Mouse (Mus musculus): ENCODE results near the gene Rbm45. TPM values are rescaled to one million over a fixed set of nuclear protein-coding genes. Genes with fewer than 3 reads are reported as not detected.

The Rbm45 gene
- total RNA-seq, 2 experiments from 2014 or later, result 36.2 to 38.1 TPM

Other genes starting within 250 kb of the Rbm45 start
- gene Pde11a, start 31.2 kb upstream of the Rbm45 start, total RNA-seq (2021), result 1 to 10 TPM; 3.7 to 4.6 TPM
- not detected for gene Cyct, start 9.5 kb upstream of the Rbm45 start, total RNA-seq (2021)
- gene Osbpl6, start 36.5 kb downstream of the Rbm45 start, total RNA-seq (2021), result 10 to 100 TPM; 43.0 to 60.1 TPM